Mouse (Mus musculus) T-helper 2 cell (primary cell): ENCODE measurements around the gene Coq4.

Experiments
- in situ Hi-C: fragments of 300-600 bp; cut with MboI, MseI; formaldehyde crosslinking; loops from one replicate; pipeline ENCODE4 v1.15.1; 2025; ENCODE audit warnings: high pct_unique_total_duplicates

Gene Coq4

GRCm38 (mm10) chr2:29792772-29793487 is 5.6 kb downstream of the Coq4 start:
- in situ Hi-C loops: loop anchor here (10.0 kb wide), 1 partner anchor 1468 kb away; no protein-coding TSS in a partner anchor

DNA sequence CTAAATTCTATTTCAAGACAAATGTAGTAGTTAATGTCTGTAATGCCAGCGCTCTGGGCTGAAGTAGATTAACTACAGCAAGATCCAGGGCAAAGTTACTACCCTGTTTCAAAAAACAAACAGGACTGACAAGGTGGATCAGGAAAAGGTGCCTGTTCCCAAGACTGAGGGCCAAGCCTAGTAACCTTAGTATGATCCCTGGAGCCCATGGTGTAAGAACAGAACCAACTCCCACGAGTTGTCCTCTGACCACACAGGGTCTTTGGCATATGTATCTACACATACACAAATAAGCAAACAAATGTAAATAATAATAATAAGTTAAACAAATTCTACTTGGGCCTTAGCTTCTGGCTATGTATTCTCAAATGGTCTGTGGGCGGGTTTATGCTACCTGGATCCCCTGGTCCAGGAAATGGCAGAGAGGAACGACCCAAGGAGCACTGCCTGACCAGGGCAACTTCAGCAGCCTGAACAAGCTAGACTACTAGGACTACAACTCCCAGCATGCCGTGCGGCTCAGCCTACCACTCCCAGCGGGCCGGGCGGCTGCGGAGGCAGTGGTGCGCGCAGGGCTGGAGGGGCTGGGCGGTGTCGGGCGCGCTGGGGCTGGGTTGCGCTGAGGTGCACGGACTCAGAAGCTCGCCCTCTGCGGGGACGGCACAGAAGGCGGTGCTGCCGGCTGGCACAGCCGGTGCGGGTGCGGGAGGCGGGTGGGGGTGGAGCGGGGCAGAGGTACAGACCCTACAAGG is 15.0 kb downstream of the Coq4 start, which contains the start of gene Slc27a4:
Gene Slc27a4, plus strand, starts transcription at position 560 of the 752 bp plus-strand sequence.
- in situ Hi-C loops: no loop called here

GRCm38 (mm10) chr2:29802827-29803201 is 15.5 kb downstream of the Coq4 start:
- in situ Hi-C loops: no loop called here

DNA sequence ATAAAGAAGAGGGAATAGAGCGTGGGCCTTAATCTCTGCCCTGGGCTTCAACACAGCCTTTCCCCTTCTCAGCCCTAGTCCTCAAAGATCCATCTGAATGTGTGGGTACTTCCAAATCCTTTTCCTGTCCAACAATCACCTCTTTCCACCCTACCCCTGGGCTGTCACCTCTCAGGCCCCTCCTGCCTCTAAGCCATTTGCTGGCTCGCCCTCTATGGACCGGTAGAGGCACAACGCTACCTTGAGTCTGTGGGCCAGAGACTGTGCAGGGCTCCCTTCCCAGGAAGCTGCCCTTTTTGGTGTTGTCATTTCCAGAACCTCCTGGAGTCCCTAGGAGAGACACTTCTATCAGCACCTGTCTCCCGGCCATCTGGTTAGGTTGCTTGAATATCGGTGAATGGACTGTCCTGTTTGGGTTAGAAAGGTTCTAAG is 16.1 kb downstream of the Coq4 start:
- in situ Hi-C loops: no loop called here

- in situ Hi-C loops: loop anchor here (5.0 kb wide), 1 partner anchor 46 kb away; no protein-coding TSS in a partner anchor
These were observed 28.5 kb downstream of the Coq4 start for GRCm38 (mm10) chr2:29815678-29816371.

DNA sequence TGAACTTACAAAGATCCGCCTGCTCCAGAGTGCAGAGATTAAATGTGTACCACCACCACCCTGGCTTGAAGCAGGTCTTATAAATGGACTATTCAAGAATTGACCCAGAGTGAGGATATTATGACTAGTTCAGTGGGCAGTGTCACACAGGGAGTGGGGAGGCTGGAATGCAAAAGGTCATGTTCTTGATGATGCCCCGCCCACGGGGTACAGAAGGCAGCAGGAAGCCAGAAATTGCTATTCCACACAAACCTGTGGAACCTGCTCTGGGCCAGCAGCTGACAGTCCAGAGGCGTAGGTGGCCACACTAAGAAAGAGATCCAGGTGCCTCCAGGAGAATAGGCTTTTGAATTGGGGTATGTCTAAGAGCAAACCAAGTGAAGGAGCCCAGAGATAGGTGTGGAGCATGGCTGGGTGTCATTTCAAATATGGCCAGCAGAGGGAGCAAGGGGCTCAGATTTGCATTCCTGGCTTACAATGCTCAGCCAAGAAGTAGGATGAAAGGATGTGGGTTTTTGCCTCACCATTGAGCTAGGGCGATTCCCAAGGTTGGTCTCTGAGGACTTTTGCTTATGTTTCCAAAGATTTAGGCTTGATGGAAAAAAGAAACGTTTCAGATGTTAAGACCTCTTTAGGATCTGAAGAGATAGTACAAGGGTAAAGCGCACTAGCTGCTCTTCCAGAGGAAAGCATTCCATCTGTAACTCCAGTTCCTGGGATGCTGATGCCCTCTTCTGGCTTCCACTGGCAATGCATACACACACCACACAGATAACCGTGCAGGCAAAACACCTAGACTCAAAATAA is 30.3 kb downstream of the Coq4 start:
- in situ Hi-C loops: loop anchor here (5.0 kb wide), 1 partner anchor 45 kb away; no protein-coding TSS in a partner anchor

DNA sequence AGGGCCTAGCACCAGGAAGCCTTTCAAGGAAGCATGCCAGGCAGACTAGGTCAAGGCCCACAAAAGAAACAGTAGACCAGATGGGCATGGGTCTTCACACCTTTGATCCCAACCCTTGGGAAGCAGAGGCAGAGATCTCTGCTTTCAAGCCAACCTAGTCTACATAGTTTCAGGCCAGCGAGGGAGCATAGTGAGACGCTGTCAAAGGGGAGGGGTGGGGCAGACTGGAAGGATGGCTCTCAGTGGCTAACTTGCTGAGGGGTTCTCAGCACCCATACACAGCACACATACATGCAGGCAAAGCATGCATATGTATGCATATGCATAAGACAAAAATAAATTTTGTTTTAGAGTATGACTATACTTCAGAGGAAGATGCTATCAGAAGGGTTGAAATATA is 32.1 kb downstream of the Coq4 start:
- in situ Hi-C loops: loop anchor here (5.0 kb wide), 1 partner anchor 43 kb away; no protein-coding TSS in a partner anchor

DNA sequence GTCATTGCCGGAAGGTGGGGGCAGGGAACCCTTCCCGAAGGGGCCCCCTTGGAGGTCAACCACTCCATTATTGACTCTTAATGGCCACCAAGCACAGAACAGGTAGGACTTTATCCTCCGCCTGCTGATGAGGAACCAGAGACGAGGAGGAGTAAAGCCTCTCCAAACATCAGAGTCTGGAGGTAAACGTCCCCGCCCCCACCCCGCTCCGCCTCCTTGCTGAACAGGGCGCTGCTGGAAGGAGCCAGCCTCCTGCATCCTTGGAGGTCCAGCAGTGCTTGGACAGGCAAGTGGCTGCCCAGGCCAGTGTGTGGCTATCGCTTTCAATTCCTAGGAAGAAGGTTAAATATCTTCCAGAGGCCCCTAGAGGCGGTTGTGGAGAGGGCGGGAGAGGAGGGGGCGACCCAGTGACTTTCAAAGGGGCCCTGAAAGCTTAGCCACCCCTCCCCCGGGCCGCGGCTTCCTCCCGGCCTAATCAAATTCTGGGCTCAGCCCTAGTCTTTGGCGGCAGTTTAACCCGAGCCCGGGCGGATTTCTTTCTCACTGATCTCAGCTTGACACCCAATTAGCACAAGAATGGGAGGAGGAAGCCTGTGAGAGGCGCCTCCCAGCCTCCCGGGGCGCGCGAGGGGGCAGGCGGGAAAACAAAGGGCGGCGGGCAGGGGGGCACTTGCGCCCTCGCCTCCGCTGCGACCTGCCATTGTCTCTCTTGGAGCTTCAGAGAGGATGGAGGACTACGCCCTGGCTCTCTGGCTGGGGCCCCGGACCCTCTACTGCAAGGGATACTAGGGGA is 32.9 kb downstream of the Coq4 start, which contains the start of gene Urm1:
Gene Urm1, plus strand, starts transcription at position 51 of the 793 bp plus-strand sequence.
- in situ Hi-C loops: no loop called here

DNA sequence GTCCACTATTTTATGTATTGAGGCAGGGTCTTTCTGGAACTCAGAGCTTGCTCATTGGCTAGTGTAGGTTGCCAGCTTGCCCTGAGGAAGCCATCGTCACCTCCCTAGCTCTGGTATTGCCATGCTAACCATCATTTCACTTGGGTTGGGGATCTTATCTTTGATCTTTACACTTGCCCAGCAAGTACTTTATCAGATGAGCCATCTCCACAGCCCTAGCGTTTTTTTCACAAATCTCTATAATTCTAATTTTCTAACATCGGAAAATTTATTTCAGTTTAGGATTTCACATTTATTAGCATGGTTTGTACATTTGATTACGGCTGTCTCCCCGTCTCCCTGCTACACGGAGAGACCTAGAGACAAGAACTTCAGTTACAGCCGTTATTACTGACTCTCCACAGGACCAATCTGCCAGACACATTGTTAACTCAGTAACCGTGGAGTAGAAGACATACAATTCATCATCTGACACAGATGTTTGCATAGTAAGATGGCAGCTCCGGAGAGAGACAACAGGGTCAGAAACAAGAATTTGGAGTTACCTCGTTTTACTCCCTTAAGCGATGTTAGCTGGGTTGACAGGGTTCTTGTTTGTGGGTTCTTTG is 39.1 kb downstream of the Coq4 start:
- in situ Hi-C loops: no loop called here

DNA sequence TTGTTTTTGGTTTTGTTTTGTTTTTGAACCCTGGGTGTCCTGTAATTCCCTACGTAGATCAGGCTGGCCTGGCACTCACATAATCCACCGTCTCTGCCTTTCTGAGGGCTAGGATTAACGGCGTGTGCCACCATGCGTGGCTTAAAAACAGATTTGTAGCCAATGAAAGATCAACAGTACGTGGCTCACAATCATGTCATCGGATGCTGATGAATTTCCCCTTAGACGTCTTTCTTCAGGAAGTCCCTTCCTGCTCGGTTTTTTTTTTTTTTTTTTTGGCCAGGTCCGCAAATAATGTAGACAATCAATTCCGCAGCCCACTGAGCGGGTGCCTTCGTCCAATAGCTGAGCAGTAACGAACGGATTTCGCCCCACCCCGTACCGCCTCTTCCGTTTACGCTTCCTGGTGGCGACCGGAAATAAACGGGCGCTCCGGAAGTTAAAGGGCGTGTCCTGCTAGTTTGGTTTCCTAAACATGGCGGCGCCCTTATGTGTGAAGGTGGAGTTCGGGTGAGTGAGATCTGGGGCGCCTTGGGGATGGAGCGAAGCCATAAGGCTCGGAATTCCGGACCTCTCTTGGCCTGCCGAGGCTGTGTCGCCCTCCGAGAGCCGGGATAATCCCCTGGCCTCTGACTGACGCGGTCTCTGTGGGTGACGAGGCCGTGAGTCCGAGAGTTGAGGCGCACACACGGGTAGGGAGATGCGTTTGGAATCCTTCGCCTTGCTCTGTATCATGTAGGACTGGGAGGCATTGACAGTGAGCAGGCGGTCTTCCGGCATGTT is 39.8 kb downstream of the Coq4 start:
- in situ Hi-C loops: no loop called here

DNA sequence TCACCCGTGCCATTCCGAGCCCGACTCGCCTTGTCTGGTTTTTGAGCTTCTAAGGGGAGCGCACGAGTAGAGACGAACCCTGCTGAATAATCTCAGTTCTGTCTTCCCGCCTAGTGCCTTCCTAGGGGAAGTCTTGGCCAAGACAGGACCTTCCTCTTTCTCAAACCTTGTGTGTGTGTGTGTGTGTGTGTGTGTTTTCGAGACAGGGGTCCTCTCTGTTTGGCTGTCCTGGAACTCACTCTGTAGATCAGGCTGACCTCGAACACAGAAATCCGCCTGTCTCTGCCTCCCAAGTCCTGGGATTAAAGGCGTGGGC is 40.4 kb downstream of the Coq4 start:
- in situ Hi-C loops: no loop called here

DNA sequence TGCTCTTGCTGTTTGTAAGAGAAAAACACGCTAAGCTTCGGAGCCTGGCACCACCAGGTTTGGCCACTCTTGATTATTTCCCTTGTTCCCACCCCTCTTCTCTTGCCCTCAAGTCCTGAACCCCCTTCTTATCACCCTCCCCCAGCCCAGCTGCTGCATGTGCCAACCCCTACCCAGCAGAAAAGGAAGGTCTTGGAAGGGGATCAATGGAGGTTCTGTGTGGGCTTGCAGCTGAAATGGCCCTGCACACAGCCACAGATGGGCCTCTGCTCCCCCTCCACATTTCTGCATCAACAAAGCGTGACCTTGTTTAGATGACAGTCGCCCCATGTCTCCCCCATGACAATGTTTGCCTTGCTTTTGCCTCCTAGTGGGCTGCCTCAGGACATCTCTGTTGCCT is 43.8 kb downstream of the Coq4 start:
- in situ Hi-C loops: no loop called here

DNA sequence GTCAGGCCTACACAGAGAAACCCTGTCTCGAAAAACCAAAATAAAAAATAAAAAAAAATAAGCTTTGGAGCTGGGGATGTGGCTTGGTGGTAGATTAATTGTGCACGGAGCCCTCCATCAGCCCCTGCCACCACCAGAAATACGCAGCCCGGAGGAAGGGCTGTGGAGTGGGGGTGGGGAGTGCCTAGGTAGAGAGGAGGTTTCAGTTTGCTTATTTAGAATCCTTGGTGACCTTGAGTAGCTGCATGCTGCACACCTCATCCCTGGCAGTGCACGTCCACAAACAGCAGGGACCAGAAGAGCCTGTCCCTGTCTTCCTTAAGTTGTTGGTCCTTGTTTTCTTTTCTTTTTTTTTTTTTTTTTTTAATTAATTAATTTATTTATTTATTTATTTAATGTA is 46.5 kb downstream of the Coq4 start:
- in situ Hi-C loops: no loop called here

DNA sequence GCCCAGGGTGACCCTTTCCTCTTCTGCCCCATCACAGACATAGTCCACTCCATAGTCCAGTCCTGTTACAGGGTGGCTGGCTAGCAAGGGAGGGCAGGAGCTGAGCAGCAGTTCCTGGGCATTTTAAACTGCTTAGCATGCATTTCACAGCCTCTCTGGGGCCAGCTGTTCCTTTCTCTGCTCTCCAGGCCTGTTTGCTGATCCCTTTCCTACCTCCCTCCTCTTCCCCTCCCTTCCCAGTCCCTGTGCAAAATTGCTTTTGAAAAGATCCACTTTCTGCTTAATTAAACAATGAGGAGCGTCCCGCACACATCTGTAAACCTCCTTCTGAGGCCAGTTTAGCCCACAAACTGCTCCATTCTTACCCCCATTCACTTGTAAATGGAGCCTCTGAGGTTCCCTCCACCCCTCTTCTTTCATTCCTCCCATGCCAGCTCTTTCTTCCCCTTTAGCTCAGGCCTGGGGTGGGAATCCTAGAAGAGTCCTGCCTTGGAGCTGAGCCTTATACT is 48.2 kb downstream of the Coq4 start:
- in situ Hi-C loops: no loop called here

DNA sequence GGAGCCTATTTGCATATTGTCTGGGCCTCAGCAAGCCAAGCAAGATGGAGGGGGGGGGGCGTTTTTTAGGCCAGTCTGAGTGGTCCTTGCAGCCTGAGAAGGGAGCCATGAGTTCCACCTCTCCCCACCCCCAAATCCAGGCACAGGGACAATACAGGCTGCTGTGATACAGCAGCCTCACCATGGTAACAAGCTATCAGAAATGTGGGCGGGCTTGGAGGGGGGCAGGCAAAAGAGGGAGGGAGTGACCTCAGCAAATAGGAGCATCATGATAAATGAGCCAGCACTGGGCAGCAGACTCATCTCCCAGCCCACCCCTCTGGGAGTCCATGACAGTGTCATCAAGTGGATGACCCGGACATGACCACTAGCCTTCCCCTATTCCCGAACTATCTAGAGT is 52.2 kb downstream of the Coq4 start:
- in situ Hi-C loops: no loop called here

GRCm38 (mm10) chr2:29843231-29844105 is 56.2 kb downstream of the Coq4 start:
- in situ Hi-C loops: no loop called here

DNA sequence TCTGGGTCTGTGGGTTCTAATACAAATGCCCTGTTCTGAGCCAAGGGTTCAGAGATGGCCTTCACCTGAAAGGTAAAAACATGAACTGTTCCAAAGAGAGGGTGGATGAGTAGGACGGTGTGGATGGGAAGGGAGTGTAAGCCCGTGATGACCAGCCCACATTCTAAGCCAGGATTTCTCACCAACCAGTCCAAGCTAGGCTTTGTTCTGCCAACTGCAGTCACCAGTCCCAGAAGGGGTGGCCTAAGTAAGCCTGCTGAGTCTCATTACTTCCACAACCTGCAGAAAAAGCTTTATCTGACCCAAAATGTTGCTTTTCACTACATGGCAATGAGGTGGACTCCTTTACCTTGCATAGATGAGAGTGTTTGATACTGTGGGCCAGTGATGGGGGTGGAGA is 56.8 kb downstream of the Coq4 start:
- in situ Hi-C loops: no loop called here

- in situ Hi-C loops: no loop called here
These were observed 57.4 kb downstream of the Coq4 start for GRCm38 (mm10) chr2:29844661-29845060.
